Mouse (Mus musculus) gastrocnemius, adult 18-20 months (tissue): ENCODE measurements around the gene Trak2. TPM values are rescaled to one million over a fixed set of nuclear protein-coding genes. Genes with fewer than 3 reads are reported as not detected.
"Not testable (repeated sequence)": the region's sequence is repeated elsewhere in the genome, so short reads cannot be mapped to it uniquely, and the experiment has no call there.

Experiments
- DNase-seq: peaks from one replicate; pipeline ENCODE4 v3.0.0; 2021; ENCODE audit warnings: low spot score
- long read RNA-seq, 2 experiments: library from polyadenylated mRNA; stranded (forward); transcript quantifications; one replicate each; pipeline ENCODE4 v2.0.0; 2021
- total RNA-seq, 2 experiments: library from RNA; stranded (reverse); gene quantifications; 2 replicates each; pipeline ENCODE4 v1.2.3; 2021

Trak2 gene
- 10 to 100 TPM; 56.1 to 83.1 TPM for total RNA-seq
- long read RNA-seq, experiment 1, full-length matches to known transcripts, result 15 of 46 reads
- long read RNA-seq, experiment 1, partial matches to known transcripts, result 5 of 46 reads
- long read RNA-seq, experiment 1, other reads (novel, unspliced or antisense), result 26 of 46 reads
- long read RNA-seq, experiment 2, full-length matches to known transcripts, result 10 of 34 reads
- long read RNA-seq, experiment 2, partial matches to known transcripts, result 2 of 34 reads
- long read RNA-seq, experiment 2, other reads (novel, unspliced or antisense), result 22 of 34 reads

DNA sequence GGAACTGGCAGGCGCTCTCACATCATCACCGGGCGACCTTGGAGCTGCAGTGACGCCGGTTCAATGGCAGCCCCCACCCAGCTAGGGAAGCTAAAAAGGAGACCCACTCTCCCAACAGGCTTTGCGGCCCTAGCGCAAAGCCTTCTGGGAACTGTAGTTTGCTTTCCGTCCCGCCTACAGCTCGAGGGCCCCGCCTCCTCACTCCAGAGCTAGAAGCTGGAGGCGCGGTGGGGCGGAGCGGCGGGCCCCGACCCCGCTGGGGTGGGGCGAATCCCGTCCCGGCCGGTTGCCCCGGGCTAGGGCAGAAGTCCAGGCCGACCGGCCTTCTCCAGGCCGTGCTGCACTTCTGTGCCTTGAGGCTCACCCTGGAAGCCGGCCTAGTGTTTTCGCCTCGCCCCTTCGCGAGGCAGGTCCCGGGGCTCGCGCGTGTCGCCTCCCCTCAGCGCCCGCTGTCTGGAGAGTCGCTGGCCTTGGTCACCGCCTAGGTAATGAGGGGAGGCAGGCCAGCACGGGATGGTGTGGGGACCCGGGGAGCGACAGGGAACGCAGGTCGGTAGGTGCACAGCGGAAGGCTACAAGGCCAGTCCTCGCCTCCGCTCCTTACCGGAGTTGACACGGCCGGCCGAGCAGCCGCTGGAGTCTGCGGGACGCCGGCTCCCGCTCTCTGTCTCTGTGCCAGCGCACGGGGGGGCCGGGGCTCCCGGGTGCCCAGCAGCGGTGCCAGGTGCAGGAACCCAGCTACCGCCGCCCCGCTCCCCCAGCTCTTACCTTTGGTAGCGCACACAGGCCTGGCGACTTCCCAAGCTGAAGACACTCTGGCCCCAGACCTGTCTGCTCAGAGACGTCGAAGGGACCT lies at the start of gene Trak2, which contains the start of gene Stradb:
Gene Trak2, minus strand, starts transcription at position 65 of the 856 bp plus-strand sequence.
Gene Stradb, plus strand, starts transcription at position 157 of the 856 bp plus-strand sequence.
- peak; percentile 97 for DNase-seq

DNA sequence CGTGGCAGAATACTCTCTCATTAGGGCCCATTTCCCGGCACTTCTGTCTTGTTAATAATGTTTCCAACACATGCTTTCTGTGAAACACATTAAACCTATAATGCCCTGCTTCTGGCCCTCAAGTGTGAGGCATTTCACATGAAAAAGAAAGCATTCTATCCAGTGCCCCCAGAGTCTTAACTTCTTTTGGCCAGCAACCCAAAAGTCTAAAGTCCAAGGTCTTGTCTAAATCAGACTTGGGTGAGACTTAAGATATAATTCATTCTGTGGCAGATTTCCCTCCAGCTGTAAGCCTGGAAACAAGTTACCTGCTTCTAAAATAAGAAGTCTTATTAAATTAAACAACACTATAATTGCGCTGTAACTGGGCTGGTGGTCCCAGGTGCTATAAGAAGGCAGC lies 48.3 kb upstream of the Trak2 start:
- no peak for DNase-seq

DNA sequence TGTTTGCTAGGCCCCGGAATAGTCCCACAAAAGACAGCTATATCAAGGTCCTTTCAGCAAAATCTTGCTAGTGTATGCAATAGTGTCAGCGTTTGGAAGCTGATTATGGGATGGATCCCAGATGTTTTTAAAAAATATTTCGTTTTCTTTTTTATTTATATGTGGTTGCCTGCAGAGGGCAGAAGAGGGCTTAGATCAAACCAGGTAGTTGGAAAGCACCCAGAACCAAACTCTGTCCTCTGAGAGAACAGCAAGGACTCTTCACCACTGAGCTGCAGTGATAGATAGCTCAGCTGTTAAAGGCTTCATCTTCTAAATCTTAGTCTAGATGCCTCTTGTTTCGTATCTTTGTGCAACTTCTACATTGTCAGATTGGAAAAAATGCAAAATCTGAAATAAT lies 36.0 kb upstream of the Trak2 start:
- no peak for DNase-seq

DNA sequence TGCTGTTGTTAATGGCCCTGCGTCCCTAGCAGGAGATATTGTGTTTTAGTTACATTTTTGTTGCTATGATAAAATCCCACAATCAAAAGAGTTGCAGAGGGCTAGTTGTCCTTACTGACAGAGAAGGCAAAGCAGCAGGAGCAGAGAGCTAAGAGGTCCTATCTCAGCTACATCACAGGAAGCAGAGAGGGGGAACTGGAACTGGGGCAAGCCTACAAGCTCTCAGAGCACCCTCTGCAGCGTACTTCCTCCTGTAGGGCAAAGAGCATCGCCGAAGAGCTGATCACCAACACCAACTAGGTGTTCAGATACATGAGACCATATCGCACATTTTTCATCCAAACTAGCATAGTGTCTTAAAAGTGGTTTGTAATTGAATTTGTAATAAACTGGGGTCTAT lies 22.1 kb upstream of the Trak2 start:
- no peak for DNase-seq

DNA sequence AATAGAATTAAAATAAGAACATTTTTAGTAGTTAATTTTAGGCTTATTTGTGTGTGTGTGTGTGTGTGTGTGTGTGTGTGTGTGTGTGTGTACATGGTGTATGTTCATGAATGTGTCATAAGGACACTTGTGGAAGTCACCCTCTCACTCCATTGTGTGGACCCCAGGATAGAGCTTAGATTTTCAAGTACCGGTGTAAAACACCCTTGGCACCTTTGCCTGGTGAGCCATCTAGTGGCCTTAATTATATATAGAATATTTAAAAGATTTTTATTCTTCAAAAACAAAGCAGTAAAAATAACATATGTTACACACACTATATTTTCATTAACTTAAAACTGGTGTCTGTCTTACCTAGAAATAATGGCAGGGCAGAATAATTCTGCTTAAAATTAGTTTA lies 20.5 kb upstream of the Trak2 start:
- DNase-seq, result no peak

DNA sequence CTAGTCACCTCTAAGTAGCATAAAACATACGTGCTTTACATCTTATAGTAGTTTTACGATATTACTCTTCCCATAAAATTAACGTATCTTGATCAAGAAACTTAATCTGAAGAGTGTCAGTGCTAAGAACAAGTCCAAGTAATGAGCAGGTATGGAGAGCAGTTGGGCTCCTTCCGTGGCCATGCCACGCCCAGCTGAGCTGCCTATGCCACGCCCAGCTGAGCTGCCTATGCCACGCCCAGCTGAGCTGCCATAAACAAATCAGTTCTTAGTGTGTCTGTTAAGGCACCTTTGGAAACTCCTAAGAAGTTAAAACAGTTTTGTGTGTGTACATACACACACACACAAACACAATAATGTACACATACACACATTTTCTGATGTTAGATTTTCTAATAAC lies 19.9 kb upstream of the Trak2 start:
- DNase-seq, result no peak

DNA sequence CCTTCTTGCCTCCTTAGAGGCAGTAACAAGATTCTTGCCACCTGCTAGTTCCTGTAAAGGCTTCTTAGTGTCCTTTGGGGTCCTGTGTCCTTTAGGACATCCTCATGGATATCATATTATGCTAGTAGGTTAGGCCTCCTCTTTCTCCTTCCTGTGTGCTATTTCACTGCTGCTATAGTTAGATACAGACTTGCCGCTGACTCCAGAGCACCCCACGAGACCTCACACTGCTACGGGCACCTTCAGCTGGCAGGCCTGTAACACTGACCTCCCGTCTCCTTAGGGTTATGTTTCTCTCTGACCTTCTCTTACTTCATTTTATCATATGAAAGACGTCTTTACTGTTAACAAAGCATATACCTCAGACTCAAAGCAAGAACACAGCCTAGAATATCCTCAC lies 11.4 kb upstream of the Trak2 start:
- DNase-seq, result peak; percentile 58

DNA sequence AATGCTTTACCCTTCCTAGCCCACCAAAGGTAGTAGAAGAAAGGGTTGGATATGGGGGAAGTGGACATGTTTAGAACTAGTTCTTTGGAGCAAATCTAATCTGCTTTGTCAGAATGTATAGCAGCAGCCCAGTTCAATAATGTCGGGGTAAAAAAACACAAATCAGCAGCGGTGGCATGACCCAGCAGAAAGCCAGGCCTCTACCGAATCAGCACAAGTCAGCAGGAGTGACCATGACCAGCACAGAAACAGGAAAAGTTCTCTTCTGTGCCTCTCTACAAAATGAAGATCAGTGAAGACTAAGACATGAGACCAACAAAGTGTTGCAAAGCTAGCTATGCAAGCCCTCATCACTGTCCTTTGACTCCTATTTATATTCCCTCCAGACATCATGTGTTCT lies 9.0 kb upstream of the Trak2 start:
- DNase-seq, result no peak

DNA sequence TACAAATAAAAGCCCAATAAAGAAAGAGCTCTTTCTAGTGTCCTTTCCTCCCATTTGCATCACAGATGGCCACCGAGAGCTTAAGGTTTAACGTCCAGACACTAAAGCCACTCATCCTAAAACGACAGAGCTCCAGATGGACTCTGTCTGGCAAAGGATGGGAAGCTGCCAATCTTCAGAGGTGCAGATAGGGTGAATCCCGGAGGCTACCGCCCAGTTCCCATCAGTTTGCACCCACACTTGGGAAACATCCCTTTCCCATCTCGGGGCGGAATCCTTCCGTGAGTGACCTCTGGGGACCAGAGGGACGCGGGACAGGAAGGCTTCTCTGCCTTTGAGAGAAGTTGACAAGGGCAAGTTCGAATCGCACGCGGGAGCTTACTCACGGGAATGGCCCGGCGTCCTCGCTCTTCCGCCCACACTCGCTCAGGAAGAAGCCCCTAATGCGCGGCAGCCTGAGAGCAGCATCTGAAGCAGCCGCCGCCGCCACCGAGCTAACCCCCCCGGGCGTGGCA lies 322 bp downstream of the Trak2 start:
- no peak for DNase-seq

DNA sequence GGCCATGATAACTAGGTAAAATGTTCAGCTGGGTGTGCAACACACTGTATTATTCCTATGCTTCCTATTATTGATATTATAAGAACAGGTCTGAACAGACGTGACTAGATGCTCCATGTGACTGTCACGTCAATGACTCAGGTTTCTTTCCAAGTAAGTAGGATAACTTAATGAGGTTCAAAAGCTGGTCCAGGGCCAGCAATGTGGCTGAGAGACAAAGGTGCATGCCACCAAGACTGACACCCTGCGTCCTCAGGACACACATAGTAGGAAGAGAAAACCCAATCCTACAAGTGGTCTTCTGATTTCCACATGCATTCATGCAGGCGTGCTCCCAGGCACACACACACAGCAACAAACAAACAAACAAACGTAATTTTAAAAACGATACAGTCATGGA lies 2.1 kb downstream of the Trak2 start:
- peak; percentile 33 for DNase-seq

DNA sequence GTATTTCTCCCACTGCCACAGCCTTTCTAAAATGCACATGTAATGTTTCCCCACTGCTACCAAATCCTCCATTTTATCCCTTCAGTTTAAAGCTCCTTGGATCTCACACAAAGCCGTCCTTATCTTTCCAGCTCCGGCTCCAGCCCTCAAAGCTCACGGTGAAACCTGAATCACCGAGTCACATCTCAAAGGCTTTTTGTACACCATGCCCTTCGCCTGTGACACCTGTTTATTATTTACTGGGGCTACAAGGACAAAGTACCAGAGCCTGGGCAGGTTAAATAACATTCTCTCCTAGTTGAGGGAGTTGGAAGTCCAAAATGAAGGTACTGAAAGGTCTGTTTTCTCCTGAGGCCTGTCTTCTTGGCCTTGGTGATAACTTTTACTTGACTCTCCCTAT lies 3.2 kb downstream of the Trak2 start:
- no peak for DNase-seq

DNA sequence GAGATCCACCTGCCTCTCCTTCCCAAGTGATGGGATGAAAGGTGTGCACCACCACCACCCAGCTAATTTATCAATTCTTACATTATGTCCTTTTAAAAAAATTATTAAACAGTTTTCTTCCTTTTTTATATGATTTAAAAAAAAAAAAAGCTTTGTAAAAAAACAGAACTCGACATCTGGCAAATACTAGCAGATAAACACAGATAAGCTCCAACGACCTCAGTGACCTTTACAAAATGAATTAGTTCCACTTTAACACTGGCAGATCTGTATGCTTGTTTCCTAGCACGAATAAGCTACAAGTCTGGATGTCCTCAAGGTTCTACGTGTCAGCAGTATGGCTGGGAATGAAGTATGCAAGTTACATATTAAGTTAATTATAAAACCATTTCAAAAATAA lies 5.7 kb downstream of the Trak2 start:
- DNase-seq, result no peak

DNA sequence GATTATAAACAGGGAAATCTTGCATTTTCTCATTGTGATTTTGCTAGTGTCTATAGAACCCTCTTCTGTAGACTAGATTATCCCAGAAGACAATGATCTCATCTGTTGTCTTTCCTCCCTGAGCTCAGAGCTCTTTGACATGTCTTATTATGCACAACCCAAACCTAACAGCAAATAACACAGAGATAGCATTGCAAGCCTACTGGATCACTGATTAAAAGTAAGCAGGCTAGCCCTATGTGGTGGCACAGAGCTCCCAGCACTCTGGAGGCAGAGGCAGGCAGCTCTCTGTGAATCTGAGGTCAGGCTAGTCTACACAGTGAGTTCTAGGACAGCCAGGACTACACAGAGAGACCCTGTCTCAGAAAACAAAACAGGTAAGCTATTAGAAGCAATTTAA lies 10.4 kb downstream of the Trak2 start:
- no peak for DNase-seq

DNA sequence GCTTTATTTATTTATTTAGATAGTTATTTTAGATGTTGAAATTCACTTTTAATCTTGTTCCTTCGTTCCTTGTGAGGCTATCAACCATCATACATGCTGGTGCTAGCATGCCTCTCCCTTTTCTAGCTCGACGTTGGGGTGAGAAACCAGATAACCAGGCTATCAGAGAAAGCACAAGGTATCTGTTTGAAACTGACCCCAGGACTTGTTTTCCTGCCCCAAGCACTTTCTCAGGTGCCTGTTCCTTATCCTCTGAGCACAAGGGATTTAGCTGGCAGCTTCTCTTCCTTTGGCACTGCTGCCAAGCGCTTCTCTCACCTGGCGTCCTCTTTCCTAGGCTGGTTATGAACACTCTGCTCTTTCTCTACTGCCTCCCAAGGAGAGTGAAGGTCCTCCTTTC lies 10.8 kb downstream of the Trak2 start:
- DNase-seq, result no peak

DNA sequence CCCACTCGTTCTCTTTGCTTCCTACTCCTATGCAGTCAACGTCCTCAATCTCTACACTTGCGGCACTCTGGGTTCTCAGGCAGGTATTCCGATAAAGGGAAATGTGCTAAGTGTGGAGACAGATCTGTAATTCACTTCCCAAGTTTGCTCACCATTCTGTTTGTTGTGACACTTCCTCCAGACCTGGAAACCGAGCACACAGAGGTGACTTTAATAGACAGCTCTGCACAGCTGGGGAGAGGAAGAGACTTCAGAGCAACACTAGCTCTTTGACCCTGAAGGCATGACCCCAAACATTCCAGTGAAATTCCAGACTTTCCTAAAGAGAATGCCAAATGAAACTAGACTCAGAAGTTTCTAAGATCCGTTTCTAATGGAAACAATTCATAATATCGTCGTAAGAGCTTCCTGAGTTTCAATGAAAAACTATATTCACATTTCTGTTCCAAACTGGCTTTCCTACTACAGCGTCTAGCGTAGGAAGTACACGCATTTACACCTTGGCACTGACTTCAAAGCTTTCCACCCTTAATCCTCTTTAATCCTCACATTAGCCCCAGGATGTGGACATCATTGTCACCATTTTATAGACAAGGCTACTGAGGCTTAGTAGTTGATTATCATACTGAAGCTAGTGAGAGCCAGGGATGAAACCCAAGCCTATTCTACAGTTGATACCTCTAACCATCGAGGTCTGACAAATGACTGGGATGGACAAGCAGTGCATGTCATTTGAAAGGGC lies 11.9 kb downstream of the Trak2 start:
- DNase-seq, result no peak

DNA sequence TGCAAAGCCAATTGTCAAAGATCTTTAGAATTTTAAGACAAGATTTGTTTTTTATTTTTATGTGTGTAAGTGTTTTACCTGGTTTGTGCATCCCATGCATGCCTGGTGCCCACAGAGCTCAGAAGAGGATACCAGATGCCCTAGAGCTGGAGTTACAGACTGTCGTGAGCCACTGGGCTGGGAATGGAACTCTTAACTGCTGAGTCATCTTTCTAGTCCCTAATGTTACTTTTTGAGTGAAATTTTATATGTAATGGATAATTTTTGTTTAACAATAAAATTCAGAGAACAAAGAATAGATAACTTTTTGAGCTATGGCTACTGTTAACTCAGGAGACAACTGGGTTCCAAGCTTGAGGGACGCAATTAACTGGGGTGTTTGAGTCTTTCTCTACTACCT lies 13.5 kb downstream of the Trak2 start:
- DNase-seq, result no peak

DNA sequence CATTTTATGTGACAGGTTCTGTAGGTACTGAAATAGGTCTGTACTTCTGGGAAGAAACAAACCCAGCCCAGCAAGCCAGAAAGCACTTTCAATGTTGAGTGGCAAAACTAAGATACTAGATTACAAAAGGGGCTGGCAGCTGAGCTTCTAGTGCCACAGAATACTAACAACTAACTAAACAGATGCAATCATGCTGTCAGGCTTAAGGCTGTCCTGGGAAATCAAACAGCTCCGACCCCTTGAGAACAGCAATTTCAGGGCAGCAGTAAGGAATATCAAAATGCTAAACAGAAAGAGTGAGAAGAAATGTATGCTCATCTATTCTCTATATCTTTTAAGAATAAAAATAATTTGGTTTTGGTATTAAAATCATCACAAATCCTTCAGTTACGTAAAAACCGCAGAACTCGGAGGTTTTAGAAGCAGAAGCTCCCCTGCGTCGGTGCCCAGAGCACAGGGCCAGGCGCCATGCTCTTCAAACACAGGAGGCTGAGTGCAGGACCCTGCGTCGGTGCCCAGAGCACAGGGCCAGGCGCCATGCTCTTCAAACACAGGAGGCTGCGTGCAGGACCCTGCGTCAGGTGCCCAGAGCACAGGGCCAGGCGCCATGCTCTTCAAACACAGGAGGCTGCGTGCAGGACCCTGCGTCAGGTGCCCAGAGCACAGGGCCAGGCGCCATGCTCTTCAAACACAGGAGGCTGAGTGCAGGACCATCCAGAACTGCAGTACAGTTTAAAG lies 14.3 kb downstream of the Trak2 start:
- not testable (repeated sequence) for DNase-seq

DNA sequence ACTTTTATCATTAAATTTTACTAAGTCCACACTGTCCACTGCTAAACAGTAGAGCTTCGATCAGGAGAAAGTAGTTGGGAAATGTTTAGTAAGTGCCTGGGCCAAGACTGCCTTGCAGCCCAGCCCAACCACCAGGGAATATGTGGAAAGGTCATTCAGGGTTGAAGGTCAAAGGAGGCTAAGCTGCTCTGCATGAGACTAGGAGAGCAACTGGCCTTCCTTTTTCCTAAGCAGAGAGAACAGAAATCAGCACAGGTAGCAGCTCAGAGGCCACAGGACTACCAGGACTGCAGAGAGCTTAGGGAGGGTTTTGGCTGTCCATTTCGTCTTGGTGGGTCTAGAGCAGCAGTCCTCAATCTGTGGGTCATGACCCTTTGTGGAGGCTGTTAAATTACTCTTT lies 15.3 kb downstream of the Trak2 start:
- DNase-seq, result peak; percentile 74

DNA sequence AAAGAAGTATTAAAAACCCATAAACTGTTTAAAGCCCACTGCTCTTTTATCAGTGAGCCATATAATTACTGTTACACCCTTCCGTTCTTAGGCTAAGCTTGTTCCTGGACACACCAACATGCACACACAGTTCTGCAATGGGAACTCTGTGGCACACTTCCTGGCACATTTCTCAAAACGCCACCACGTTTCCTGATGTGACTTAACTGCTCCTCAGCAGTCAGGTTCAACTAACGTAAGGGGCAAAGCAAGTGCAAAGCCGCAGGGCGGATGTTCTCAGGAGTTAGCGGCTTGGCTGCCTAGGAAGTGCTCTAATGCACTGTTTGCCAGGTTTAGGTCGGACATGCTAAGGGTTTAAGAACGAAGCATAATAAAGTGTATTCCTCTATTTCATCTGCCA lies 17.0 kb downstream of the Trak2 start:
- DNase-seq, result no peak

DNA sequence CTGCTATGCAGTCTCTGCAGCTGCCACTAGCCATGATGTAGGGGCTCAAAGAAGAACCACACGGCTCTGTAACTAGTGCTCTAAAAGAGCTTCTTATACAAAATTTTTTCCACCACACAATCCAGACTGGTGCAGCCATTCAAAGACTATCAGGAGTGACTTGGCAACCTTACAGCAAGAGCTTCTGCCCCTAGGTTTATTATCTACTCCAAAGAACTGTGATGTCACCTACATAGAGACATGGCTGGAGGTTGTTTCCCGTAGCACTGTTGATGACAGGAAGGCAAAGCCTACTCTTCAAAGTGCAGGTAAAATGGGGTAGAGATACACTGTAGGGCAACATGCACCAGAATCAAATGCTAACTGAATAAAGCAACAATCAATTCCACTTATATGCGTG lies 17.5 kb downstream of the Trak2 start:
- DNase-seq, result no peak
